Mouse (Mus musculus): ENCODE measurements around the gene Fchsd2. TPM values are rescaled to one million over a fixed set of nuclear protein-coding genes. Genes with fewer than 3 reads are reported as not detected.
A peak's percentile ranks its signal among the peaks of the same experiment; 100 is the strongest.

The Fchsd2 gene
- polyA plus RNA-seq, 1 experiment = 54.0 TPM

DNA sequence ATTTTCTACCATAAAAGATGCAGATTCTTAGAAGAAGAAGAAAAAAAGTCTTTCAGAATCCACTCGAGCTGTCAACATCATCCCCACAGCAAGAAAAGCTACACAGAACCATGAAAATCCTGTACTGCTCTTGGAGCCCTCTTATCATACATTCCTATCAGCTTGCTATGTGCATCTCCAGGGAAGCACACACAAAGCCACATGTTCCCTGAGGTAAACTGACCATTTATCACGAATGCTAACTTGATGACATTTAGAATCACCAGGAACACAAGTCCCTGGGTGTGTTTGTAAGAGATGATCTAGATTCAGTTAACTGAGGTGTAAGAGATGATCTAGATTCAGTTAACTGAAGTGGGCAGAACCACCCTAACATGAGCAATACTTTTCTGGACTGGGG is 214.2 kb downstream of the Fchsd2 start:
- TF ChIP-seq CTCF (IDR thresholded peaks at IDR 0.05; ENCODE audit: borderline replicate concordance, extremely low read depth, insufficient read depth, insufficient read length) = no peak
- TF ChIP-seq POLR2A (IDR thresholded peaks at IDR 0.05; ENCODE audit: borderline replicate concordance, extremely low read depth, insufficient read depth, insufficient read length, poor library complexity, severe bottlenecking) = no peak
- DNase-seq (ENCODE audit: low read depth) = no peak

DNA sequence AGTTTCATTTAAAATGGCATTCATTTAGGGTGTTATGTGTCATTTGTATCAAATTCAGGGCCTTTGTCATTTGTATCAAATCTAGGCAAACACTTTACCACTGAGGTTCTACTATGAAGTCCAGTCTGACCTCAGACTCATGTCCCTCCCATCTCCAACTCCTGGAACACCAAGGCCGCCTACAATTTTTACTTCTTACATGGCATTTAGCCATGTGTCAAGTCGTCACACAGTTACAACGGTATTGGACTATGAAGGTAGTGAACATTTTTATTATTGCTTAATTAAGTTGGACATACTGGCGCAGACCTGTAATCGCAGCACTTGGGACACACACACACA is 217.3 kb downstream of the Fchsd2 start:
- no peak for DNase-seq (ENCODE audit: low read depth)
- no peak for TF ChIP-seq POLR2A (IDR thresholded peaks at IDR 0.05; ENCODE audit: borderline replicate concordance, extremely low read depth, insufficient read depth, insufficient read length, poor library complexity, severe bottlenecking)
- no peak for TF ChIP-seq CTCF (IDR thresholded peaks at IDR 0.05; ENCODE audit: borderline replicate concordance, extremely low read depth, insufficient read depth, insufficient read length)

DNA sequence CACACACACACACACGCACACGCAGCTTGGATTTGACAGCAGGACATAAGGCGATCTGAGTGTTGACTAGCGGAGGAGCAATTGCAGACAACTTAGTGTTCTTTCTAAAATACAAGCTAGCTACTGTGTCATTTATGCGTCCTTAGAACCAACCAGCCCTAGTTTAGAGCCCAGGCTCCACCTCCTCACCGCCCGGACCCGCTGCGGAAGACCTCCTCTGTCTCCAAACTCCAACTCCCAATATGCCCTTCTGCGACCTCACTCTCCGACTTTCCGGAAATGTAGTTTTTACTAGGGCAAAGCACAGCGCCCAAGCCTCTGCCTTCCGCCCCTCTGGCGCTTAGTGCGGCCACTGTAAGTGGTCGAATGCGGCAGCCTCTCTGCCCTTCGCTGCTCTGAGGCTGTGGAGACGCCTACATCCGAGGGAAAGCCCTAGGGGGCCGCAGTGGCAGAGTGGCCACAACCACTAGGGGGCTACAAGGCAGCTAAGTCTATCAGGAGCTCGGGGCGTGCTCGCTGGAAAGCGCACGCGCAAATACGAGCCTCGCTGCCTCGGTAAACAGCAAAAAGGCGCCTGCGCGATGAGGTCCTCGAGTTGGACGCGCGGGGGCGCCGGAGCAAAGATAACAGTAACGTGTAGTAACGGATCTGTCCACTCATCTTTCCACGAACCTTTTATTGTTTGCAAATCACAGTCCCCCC is 217.8 kb downstream of the Fchsd2 start:
- DNase-seq (ENCODE audit: low read depth) = peak; percentile 100
- TF ChIP-seq CTCF (IDR thresholded peaks at IDR 0.05; ENCODE audit: borderline replicate concordance, extremely low read depth, insufficient read depth, insufficient read length) = peak; percentile 83
- TF ChIP-seq POLR2A (IDR thresholded peaks at IDR 0.05; ENCODE audit: borderline replicate concordance, extremely low read depth, insufficient read depth, insufficient read length, poor library complexity, severe bottlenecking) = 0 out of 2 replicates have a peak, but pooled peaks have one; percentile 13

DNA sequence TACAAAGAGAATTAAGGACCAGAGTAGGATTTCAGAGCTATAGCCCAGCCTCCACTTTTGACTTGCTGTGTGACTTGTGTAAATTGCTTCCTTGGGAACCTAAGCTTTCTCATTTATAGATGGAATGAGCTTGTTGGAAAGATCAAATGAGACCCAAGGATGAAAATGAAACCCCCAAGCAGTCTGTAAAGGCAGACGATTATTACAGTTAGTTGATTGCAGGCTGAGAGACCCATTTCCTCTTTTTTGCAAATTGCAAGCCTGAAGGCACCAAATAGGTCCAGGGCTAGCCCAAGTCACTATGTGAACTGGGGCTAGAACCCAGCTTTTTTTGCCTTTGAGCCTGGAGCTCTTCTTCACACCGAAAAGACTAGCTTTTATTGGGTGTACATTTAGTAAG is 218.4 kb downstream of the Fchsd2 start:
- DNase-seq (ENCODE audit: low read depth) = no peak
- TF ChIP-seq CTCF (IDR thresholded peaks at IDR 0.05; ENCODE audit: borderline replicate concordance, extremely low read depth, insufficient read depth, insufficient read length) (no peak), POLR2A (IDR thresholded peaks at IDR 0.05; ENCODE audit: borderline replicate concordance, extremely low read depth, insufficient read depth, insufficient read length, poor library complexity, severe bottlenecking) (no peak)

DNA sequence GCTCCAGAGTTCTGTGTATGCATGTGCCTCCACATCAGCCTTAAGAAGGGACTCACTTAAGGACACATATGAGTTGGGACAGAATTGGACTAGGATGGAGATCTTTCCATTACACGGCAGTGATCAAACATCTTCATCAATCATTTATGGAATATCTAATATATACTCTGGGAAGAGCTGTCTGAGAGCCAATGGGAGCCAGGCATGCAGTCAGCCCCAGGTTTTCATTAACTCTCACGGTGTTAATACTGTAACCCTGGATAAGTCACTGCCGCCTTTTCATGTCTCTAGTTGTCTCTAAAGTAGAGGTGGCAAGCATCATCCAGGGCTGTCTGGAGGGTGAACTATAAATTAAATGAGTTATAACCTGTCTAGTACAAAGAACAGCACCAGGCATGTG is 220.4 kb downstream of the Fchsd2 start:
- DNase-seq (ENCODE audit: low read depth) = no peak
- TF ChIP-seq CTCF (IDR thresholded peaks at IDR 0.05; ENCODE audit: borderline replicate concordance, extremely low read depth, insufficient read depth, insufficient read length) = no peak
- TF ChIP-seq POLR2A (IDR thresholded peaks at IDR 0.05; ENCODE audit: borderline replicate concordance, extremely low read depth, insufficient read depth, insufficient read length, poor library complexity, severe bottlenecking) = no peak

DNA sequence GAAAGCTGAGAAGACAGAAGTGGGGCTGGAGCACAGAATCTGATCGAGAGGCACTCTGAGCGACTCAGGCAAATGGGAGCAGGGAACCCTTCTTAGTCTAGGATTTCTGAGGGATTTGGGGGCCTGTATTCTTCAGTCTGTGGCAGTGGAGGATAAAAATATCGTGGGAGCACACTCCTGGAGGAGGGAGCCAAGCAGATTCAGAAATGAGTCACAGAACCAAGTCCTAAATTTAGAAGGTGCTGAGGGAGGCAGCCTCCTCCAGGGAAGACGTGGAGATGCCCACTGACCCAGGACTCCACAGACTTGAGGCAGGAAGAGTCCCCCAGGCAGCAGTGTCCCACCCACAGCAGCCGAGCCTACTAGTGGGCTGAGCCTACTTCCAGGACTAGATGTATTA is 221.7 kb downstream of the Fchsd2 start:
- TF ChIP-seq POLR2A (IDR thresholded peaks at IDR 0.05; ENCODE audit: borderline replicate concordance, extremely low read depth, insufficient read depth, insufficient read length, poor library complexity, severe bottlenecking) (no peak), CTCF (IDR thresholded peaks at IDR 0.05; ENCODE audit: borderline replicate concordance, extremely low read depth, insufficient read depth, insufficient read length) (no peak)
- no peak for DNase-seq (ENCODE audit: low read depth)

DNA sequence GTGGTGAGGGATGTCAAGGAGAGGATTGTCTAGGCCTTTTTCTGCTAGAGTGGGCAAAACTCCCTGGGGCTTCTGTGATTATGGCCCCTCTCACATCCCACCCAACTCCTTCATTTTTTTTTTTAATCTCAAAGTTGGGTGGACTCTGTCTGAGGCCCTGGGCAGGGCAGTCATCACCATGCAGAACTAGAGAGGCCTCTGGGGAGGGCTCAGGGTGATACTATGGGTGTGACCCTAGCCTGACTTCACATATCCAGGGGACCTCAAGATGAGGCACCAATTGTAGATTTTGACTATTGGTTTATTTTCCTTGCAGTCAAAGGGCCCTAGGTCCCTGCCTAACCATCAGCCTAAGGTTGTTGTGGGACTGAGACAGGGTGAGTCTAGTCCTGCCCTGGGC is 223.0 kb downstream of the Fchsd2 start:
- no peak for DNase-seq (ENCODE audit: low read depth)
- TF ChIP-seq POLR2A (IDR thresholded peaks at IDR 0.05; ENCODE audit: borderline replicate concordance, extremely low read depth, insufficient read depth, insufficient read length, poor library complexity, severe bottlenecking) (no peak), CTCF (IDR thresholded peaks at IDR 0.05; ENCODE audit: borderline replicate concordance, extremely low read depth, insufficient read depth, insufficient read length) (no peak)

DNA sequence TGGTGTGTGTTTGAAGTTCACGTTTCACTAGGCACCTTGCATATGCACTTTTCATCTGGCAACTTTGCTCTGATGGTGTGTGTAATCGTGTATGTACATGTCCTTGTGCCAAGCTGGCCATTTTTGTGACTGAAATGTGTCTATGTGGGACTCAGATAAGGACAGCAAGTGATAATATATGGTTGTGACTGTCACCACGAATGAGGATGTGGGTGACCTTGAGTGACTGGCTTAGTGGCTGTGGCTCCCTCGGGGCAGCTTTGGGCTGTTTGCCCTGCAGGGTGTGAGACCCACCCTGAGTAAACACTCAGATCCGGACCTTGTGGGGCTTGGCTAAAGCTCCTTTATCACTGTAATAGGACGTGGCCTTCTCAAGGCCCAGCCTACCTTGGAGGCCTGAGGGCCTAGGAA is 223.9 kb downstream of the Fchsd2 start:
- TF ChIP-seq CTCF (IDR thresholded peaks at IDR 0.05; ENCODE audit: borderline replicate concordance, extremely low read depth, insufficient read depth, insufficient read length) (no peak), POLR2A (IDR thresholded peaks at IDR 0.05; ENCODE audit: borderline replicate concordance, extremely low read depth, insufficient read depth, insufficient read length, poor library complexity, severe bottlenecking) (no peak)
- no peak for DNase-seq (ENCODE audit: low read depth)

DNA sequence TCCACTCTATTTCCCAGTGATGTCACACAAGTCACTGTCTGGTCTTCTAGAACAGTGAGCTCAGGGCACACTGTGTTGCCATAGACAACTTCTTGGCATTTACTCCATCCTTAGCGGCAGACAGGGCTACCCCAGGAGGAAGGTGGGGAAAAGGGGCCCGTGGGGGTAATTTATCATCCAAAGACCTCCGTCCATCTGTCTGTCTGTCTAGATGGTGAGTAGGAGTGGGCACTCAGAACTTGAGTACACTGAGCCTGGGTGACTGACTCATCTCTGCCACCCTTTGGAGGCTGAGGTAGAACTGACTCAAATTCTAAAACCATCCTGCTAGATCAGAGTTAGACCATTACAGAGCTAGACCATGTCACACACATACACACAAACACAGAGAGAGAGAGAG is 224.4 kb downstream of the Fchsd2 start, which contains the start of gene Stard10:
Gene Stard10 (plus strand): TSS at position 73 of the 400 bp plus-strand sequence.
- no peak for TF ChIP-seq POLR2A (IDR thresholded peaks at IDR 0.05; ENCODE audit: borderline replicate concordance, extremely low read depth, insufficient read depth, insufficient read length, poor library complexity, severe bottlenecking)
- no peak for TF ChIP-seq CTCF (IDR thresholded peaks at IDR 0.05; ENCODE audit: borderline replicate concordance, extremely low read depth, insufficient read depth, insufficient read length)
- no peak for DNase-seq (ENCODE audit: low read depth)

DNA sequence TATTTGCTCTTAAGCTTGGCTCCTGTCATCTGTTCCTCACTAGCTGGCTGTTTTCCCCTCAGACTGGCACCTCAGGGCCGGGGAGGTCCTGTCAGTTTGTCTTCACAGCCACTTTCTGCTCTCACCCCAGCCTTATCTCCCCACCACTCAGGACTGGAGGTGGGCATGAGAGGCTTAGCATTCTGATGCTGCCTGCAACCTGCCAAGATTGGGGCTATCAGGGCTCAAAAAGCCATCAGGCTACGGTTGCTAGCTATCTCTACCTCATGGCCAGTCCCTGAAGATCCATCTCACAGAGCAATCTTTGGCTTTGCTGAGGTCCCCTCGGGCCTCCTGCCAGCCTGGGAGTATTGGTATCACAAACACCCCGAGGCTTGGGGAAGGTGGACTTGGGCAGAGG is 226.2 kb downstream of the Fchsd2 start:
- no peak for TF ChIP-seq POLR2A (IDR thresholded peaks at IDR 0.05; ENCODE audit: borderline replicate concordance, extremely low read depth, insufficient read depth, insufficient read length, poor library complexity, severe bottlenecking)
- no peak for TF ChIP-seq CTCF (IDR thresholded peaks at IDR 0.05; ENCODE audit: borderline replicate concordance, extremely low read depth, insufficient read depth, insufficient read length)
- DNase-seq (ENCODE audit: low read depth) = no peak

DNA sequence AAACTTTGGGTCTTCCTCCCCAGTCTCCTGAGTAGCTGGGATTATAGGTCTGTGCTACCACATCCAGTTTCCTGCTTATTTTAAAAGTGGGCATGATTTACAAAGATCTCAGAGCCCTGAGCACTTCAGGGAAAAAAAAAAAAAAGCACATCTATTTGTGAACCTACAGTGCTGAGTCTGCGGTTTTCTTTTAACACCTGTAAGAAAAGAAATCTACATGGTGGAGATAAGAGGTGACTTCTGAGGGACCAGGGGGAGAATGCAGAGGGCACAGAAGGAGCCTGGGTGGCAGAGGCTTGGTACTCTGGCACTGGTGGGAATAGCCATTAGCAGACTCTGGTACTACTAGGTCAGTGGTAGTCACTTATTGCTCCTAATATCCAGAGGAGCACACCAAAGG is 227.1 kb downstream of the Fchsd2 start:
- DNase-seq (ENCODE audit: low read depth) = no peak
- TF ChIP-seq CTCF (IDR thresholded peaks at IDR 0.05; ENCODE audit: borderline replicate concordance, extremely low read depth, insufficient read depth, insufficient read length) (no peak), POLR2A (IDR thresholded peaks at IDR 0.05; ENCODE audit: borderline replicate concordance, extremely low read depth, insufficient read depth, insufficient read length, poor library complexity, severe bottlenecking) (no peak)

All from brain, embryonic 14.5 days (tissue).